Mouse (Mus musculus) splenic B cell, adult 2 months (primary cell): ENCODE measurements around the gene Grik3.

Experiments
- DNase-seq: peaks from one replicate; pipeline ENCODE4 v3.0.0-alpha.2; 2011; ENCODE audit warnings: low read depth, low spot score
- H3K27me3 ChIP-seq: 2 replicates; pipeline ENCODE4 v1.6.1; 2012; ENCODE audit warnings: mild to moderate bottlenecking, low read length, moderate library complexity, mixed read lengths; ENCODE audit not compliant: control insufficient read depth, poor library complexity, insufficient read depth, severe bottlenecking
- H3K36me3 ChIP-seq: 2 replicates; pipeline ENCODE4 v1.6.1; 2012; ENCODE audit warnings: mild to moderate bottlenecking, low read length, moderate library complexity, mixed read lengths; ENCODE audit not compliant: control insufficient read depth, poor library complexity, insufficient read depth, severe bottlenecking

Grik3 gene

GRCm38 (mm10) chr4:125485416-125486239 lies 4.9 kb upstream of the Grik3 start:
- H3K36me3 ChIP-seq: no peaks in the 10 kb centered on the region
- no peak for DNase-seq
- H3K27me3 ChIP-seq: no peaks in the 10 kb centered on the region

- Histone ChIP-seq H3K36me3 (no peaks in the 10 kb centered on the region), H3K27me3 (no peaks in the 10 kb centered on the region)
- DNase-seq: no peak
Measured at GRCm38 (mm10) chr4:125486616-125487015, 3.9 kb upstream of the Grik3 start.

GRCm38 (mm10) chr4:125487031-125487430 lies 3.5 kb upstream of the Grik3 start:
- Histone ChIP-seq H3K36me3 (no peaks in the 10 kb centered on the region), H3K27me3 (no peaks in the 10 kb centered on the region)
- DNase-seq: no peak

- H3K27me3 ChIP-seq: no peaks in the 10 kb centered on the region
Measured at GRCm38 (mm10) chr4:125488796-125489637, 1.5 kb upstream of the Grik3 start.

GRCm38 (mm10) chr4:125489901-125490590 lies 454 bp upstream of the Grik3 start:
- no peaks in the 10 kb centered on the region for H3K27me3 ChIP-seq
- no peaks in the 10 kb centered on the region for H3K36me3 ChIP-seq

More at GRCm38 (mm10) chr4:125488796-125489637, 1.5 kb upstream of the Grik3 start:
- H3K36me3 ChIP-seq: no peaks in the 10 kb centered on the region
- no peak for DNase-seq

GRCm38 (mm10) chr4:125491505-125492121 lies 1.1 kb downstream of the Grik3 start:
- H3K27me3 ChIP-seq: no peaks in the 10 kb centered on the region
- DNase-seq: no peak

More at GRCm38 (mm10) chr4:125489901-125490590, 454 bp upstream of the Grik3 start:
- DNase-seq: no peak

GRCm38 (mm10) chr4:125492122-125492505 lies 1.6 kb downstream of the Grik3 start:
- Histone ChIP-seq H3K27me3 (no peaks in the 10 kb centered on the region), H3K36me3 (no peaks in the 10 kb centered on the region)
- no peak for DNase-seq

More at GRCm38 (mm10) chr4:125491505-125492121, 1.1 kb downstream of the Grik3 start:
- no peaks in the 10 kb centered on the region for H3K36me3 ChIP-seq

- Histone ChIP-seq H3K27me3 (no peaks in the 10 kb centered on the region), H3K36me3 (no peaks in the 10 kb centered on the region)
- DNase-seq: no peak
Measured at GRCm38 (mm10) chr4:125492706-125493105, 2.2 kb downstream of the Grik3 start.

- DNase-seq: no peak
- H3K27me3 ChIP-seq: no peaks in the 10 kb centered on the region
- H3K36me3 ChIP-seq: no peaks in the 10 kb centered on the region
Measured at GRCm38 (mm10) chr4:125493124-125493523, 2.6 kb downstream of the Grik3 start.

GRCm38 (mm10) chr4:125495477-125495876 lies 5.0 kb downstream of the Grik3 start:
- no peaks in the 10 kb centered on the region for H3K36me3 ChIP-seq
- H3K27me3 ChIP-seq: no peaks in the 10 kb centered on the region
- DNase-seq: no peak

GRCm38 (mm10) chr4:125497001-125497400 lies 6.5 kb downstream of the Grik3 start:
- no peak for DNase-seq
- Histone ChIP-seq H3K36me3 (no peaks in the 10 kb centered on the region), H3K27me3 (no peaks in the 10 kb centered on the region)

GRCm38 (mm10) chr4:125497471-125497870 lies 7.0 kb downstream of the Grik3 start:
- Histone ChIP-seq H3K36me3 (no peaks in the 10 kb centered on the region), H3K27me3 (no peaks in the 10 kb centered on the region)
- no peak for DNase-seq

GRCm38 (mm10) chr4:125498866-125499265 lies 8.4 kb downstream of the Grik3 start:
- Histone ChIP-seq H3K27me3 (no peaks in the 10 kb centered on the region), H3K36me3 (no peaks in the 10 kb centered on the region)
- no peak for DNase-seq

- H3K36me3 ChIP-seq: no peaks in the 10 kb centered on the region
- no peak for DNase-seq
- H3K27me3 ChIP-seq: no peaks in the 10 kb centered on the region
Measured at GRCm38 (mm10) chr4:125502861-125503260, 12.4 kb downstream of the Grik3 start.
